Mouse (Mus musculus) natural killer cell, adult 2 months (primary cell): ENCODE results near the gene Rcn3.
"Not testable (repeated sequence)": the region's sequence is repeated elsewhere in the genome, so short reads cannot be mapped to it uniquely, and the experiment has no call there.

ENCODE experiments used
- DNase-seq, 2 experiments: peaks; one replicate each; pipeline ENCODE4 v3.0.0; 2022; ENCODE audit warnings: low spot score in 2 of 2

Gene Rcn3

DNA sequence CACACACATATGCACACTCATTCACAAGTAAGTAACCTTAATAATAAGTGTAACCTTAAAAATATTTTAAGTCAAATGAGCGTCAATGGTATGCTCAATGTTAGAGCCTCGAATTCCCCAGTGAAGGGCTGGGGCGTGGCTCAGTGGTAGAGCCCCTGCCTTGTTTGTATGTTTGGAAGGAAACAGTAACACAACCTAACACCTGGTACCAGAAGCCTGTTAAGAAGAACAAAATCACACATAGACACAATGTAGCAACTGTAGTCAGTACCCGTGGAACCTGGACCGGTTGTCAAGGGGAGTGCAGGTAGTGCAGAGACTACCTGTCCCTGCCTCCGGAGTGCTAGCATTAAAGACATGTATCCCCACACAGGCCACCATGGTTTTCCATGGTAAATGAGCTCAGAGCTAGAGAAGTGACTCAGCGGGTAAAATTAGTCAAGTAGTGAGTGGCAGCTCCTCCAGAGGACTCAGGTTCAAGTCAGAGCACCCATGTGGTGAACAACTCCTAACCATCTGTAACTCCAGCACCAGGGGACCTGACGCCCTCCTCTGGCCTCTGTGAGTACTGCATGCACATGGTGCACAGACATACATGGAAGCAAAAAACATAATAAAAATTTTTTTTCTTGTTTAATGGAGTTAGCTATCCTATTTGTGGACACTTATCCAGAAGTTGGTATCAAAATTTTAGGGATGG, 6.7 kb upstream of the Rcn3 start:
- DNase-seq, result no peak

DNA sequence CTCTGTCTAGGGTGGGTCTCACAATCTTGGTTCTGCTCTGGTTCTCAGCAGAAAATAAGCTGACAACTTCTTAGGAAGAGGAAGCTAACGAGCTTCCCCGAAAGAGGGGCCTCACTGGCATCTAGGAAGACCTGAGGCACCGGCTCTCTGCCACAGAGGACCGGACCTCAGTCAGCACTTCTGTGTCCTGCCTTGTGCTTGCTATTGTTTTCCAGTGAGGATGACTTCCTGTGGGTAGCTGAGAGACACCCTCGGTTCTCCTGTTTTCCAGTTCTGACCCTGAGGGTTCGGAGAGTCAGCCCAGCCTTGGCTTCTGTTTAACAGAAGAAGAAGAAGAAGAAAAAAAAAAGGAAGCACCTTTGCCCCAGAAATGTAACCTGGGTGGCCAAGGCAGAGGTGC, 5.5 kb upstream of the Rcn3 start:
- DNase-seq, result no peak

DNA sequence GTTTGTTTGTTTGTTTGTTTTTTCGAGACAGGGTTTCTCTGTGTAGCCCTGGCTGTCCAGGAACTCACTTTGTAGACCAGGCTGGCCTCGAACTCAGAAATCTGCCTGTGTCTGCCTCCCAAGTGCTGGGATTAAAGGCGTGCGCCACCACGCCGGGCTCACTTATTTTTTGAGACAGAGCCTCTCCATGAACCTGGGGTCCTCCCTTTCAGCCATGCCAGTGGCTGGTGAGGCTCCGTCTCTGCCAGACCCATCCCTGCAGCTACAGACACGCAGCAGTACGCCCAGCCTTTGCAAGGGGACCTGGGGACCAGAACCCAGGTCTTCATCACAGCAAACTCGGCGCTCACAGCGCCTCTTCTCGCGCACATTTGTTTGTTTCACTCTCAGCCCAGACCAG, 3.9 kb upstream of the Rcn3 start:
- DNase-seq, result not testable (repeated sequence)

DNA sequence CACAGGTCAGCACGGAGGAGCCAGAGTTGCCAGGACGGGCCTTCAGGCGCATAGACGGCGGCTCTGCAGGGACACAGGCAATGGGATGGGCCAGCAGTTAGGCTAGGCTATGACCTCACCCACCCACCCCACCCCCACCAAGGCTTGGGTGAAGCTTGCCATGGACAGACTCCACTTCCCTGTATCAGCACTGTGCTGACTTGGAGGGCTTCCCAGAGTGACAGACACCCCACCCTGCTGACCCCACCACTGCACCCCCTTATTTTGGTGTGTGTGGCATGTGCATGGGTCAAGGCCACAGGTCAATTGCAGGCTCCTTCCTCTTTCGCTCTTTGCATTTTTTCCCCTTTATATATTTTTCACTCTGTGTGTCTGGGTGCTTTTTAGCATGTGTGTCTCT, 3.3 kb upstream of the Rcn3 start:
- no peak for DNase-seq

DNA sequence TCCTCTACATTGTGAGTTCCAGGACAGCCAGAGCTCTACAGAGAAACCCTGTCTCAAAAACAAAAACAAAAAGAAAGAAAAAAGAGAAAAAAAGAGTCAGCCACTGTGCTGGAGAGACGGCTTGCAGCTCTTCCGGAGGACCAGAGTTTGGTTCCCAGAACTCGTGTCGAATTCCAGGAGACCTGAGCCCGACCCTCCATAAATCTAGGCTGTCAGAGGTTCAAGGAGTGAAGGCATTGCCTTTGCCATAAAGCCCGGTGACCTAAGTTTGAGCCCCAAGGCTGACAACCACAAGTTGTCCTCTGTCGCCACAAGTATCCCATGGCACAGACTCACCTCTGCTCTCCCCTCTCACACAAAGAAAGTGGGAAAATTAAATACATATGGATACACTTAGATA, 2.1 kb upstream of the Rcn3 start:
- no peak for DNase-seq

DNA sequence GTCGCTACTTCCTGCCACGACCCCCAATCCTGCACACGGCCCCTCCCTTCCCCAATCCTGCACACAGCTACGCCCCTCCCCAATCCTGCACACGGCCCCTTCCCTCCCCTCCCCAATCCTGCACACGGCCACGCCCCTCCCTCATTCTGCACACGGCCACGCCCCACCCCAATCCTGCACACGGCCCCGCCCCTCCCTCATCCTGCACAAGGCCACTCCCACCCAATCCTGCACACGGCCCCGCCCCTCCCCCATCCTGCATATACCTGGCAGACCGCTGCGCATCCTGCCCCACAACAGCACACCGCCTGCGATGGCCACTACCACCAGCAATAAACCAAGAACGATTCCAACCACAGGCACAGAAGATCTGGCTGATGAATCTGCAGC, 1.5 kb upstream of the Rcn3 start:
- no peak for DNase-seq

DNA sequence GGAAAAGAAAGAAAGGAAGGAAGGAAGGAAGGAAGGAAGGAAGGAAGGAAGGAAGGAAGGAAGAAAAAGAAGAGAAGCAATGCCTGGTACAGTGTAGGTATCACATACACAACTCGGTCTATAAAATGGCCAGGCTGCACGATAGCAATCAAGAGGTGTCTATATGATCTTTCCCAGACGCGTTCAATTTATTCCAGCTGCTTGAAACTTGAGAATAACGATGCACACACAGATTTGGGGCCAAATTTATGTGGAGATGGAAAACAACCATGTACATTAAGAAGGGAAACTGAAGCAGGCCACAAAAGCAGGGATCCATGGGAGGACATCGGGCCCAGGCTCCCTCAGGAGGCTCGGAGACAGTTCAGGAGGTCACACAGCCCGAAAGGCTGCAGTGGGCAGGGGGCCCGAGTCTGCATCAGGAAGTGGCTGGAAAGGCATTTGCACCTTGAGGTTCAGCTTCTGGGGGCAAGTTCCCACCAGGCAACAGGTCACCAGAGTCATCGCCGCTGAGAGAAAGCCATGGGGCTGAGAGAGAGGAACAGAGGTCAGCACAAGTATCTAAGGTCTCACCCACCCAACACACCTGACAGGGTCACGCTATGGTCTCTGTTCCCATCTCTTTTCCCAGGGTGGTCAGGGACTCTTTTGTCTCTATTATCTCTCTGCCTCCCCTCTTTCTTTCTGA, 951 bp upstream of the Rcn3 start:
- no peak for DNase-seq

DNA sequence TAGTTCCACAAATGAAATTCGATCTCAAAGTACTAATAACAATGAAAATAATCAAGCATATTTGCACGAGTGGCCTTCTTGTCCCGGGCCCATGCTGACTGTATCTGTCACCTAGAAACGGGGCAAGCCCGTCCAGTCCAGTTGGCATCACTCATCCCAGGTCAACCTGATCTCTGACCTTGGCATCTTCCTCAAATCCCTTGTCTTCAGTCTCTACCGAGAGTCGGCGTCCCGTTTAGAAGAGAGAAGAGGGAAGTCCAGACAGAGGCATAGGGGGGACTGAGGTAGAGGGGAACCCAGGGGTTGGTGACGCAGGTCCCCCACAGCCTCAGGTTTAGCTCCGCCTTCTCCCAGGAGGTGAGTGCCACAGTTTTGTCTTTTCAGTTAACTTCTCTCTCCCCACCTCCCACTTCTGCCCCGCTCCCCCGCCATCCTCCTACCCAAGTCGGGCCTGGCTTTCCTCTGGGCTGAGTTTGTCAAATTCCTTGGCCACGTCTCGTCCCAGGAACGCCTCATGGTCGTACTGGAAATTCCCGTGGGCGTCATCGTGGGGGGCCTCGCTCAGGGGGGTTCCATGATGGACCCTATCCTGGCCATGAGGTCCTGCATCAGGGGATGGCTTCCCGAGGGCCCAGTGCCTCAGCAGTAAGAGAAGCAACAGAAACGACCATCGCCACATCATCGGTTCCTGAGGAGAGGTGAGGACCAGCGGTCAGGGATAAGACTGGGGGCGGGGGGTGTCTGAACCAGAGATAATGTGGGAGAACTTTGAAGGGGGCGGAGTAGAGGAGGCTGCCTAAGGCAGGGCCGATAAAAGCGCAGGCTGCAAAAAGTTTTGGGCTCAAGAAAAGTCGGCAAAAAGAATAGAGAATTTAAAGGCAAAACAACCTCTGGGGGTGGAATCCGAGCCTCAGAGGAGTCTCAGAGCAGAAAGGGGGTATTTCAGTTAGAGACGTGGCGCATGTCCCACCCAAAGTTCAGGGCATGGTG, 725 bp downstream of the Rcn3 start:
- DNase-seq, result no peak

DNA sequence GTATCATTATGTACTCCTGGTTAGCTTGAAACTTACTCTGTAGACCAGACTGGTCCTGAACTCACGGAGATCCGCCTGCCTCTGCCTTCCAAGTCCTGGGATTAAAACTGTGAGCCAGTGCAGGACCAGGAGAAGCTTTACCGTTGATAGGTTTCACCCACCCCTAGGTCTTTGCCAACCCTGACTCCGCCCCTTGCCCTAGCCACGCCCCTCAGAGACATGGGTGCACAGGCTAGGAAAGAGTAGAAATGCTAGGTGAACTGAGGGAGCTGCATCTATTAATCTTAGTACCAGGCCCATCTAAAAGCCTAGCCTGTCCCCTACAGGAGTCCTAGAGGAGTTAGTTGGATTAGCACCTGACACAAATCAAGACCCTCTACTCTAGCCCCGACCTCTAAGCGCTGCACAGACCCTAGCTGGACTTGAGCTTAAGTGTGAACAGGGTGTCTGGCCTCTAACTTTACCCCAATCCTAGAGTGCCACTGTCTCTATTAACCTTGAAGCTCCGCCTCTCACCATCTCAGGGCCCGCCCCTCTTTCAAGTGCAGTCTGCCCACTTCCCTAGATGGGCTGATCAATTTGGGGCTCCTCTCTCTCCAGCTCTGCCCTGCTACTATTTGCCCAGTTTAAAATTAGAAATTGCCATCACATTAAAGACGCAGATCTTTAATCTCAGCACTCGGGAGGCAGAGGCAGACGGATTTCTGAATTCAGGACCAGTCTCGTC, 1.6 kb downstream of the Rcn3 start:
- no peak for DNase-seq

DNA sequence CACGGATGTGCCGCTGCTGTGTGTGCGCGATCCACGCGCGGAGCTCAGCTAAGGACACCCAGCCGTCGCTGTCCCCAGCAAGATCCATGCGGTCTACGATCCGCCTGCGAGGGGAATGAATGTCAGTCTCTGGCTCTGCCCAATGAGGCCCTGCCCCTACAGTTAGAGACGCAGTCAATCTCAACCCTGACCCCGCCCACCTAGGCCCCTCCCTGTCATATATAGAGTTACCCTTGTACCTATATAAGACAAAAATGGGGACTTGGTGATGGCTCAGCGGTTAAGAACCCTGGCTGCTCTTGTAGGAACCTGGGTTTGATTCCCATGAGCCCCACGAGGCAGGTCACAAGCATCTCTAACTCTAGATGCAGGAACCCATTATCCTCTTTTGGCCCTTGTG, 3.4 kb downstream of the Rcn3 start:
- DNase-seq, result no peak

DNA sequence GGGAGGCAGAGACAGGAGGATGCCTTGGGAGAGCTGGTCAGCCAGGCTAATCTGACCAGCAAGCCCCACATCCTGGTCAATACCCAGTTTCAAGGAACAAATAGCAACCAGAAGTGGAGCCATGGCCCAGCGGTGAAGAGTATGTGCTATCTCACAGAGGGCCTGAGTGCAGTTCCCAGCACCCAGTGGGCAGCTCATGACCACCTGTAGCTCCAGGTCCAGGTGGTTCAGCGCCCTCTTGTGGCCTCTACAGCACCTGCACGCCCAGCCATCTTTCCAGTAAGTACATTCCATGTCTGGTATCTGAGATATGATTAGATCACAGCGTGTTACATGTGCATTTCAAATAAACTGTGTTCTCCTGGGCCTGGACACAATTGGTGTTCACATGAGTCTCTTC, 5.9 kb downstream of the Rcn3 start:
- DNase-seq, result no peak

DNA sequence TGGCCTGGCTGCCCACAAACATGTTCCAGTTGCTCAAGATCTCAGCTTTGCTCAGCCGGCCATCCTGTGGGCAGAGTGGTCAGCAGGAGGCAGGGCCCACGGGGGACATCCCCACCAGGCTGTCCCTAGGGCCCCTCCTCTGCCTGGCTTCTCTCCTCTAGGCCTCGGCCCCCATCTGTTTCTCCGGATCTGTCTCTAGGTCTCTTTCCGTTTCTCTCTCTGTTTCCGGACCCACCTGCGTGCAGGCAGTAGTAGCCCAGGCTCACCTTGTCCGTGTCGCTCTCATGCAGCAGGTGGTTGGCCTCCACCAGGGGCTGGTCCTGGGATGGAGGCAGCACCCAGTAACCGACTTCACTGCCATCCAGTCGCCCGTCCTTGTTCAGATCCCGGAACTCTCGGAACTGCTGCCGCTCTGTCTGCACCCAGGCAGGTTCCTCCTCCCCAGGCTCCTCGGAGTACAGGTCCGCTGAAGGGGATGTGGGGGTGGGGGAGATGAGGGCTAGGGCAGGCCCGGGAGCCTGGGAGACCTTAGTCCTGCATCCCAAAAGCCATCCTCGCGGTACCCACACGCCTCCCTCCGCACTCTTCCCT, 8.6 kb downstream of the Rcn3 start:
- DNase-seq, result no peak

DNA sequence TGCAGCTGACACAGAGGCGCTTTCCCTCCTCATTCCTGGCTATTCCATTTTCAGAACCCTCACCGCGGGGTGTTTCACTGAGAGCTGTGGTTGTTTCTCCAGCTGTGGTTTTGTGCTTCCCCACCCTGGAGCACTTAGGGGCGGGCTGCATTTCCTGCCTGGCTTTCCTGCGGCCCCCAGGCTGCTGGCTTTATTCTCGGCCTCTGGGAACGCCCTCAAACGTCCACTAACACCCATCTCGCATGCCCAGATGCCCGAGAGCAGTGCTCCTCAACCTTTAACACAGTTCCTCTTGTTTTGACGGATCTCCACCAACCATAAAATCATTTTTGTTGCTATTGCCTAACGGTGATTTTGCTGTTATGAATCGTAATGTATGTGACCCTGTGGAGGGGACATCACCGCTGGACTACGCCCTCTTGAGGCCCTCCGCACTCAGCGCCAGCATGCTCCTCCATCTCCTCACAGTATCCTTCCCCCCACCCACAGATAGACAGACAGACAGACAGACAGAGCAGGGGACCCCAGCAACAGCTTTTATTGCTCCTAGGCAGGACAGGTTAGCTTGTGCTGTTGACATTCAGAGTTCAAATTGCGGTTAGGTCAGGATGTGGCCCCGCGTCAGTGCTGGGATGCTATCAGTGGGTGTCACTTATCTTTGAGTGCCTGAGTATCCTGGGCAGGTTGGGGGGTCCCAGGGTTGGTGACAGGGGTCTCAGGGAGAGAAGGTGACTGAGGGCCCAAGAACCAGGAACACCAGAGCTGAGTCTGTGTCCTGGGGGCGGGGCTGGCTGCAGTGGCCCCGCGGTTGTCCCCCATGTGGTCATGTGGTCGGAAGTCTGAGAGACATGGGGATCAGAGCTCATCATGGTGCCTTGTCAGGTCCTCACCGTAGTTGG, 9.4 kb downstream of the Rcn3 start:
- DNase-seq, result peak; percentile 81 to 88

DNA sequence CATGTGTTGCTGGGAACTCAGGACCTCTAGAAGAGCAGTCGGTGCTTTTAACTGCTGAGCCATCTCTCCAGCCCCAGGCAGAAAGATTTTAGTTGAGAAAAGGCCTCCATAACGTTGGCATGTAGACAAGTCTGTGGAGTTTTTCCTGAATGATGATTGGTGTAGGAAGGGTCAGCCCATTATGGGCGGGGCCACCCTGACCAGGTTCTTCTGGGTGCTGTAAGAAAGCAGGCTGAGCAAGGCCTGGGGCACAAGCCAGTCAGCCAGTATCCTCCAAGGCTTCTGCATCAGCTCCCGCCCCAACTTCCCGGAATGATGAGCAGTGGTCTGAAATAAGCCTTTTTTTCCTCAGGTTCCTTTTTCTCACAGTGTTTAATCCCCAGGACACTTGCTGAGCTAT, 11.0 kb downstream of the Rcn3 start:
- no peak for DNase-seq

DNA sequence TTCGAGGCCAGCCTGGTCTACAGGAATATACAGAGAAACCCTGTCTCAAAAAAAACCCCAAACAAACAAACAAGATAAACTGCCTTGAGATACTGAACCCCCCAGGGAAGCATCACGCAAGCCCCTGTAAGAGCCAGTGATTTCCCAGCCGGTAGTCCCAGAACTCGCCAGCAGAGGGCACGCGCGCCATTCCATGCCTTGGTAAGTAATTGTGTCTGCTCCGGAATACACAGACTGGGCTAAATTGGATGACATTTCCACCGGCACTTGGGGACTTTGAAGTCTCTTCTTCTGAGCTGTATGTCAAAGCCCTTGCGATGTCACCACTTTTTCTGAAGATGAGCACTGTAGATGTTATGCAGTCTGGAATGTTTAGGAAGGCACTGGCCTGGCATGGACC, 12.2 kb downstream of the Rcn3 start:
- DNase-seq, result peak; percentile 83 to 89

DNA sequence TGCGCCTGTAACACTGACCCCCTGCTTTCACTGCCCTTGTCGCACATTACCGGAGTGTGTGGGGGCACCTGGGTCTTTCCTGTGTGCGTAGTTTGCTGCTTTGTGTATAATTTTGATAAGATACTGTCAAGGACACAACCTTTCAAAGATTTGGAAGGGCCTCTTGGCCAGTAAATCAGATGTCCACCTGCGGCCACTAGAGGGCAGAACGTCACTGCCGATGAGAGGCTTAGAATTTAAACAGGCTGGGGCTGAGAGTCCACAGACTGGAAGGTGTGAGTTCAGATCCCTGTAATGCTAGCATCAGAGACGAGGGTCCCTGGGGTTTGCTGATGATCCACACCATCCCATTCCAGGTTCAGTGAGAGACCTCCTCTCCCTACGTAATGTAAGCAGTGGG, 13.5 kb downstream of the Rcn3 start:
- peak; percentile 69 to 79 for DNase-seq

DNA sequence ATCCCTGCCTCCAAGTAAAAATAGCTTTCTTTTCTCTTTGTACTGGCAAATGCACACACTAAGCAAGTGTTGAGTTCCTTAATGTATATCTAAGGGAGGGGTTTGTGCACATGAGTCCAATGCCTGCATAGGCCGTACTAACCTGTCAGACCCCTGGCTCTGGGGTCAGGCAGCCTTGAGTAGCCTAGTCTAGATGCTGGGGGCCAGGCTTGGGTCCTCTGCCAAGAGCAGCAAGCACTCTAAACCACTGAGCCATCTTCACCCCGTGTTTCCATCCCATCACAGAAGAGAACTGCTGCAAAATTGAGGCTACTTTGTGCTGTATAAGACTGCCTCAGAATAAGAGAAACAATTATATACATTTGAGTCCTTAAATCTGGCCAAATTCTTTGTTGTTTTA, 14.2 kb downstream of the Rcn3 start:
- no peak for DNase-seq

DNA sequence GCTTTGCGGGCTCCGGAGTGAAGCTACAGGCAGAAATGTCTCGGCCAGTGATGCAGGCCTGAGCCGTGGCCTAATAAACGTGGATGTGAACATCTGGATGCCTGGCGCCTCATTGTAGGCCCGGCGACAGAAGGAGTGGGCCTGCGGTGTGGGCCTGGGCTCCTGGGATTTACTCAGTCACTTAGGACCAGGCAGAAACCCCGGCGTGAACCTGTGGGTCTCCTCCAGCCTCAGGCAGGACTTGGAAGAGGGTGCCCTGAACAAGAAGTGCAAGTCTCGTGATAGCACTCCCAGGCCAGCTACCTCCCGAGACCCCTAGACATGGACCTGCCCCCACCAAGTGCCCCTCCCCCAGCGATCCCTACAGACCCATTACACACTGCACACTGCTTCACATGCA, 14.7 kb downstream of the Rcn3 start:
- DNase-seq, result no peak

DNA sequence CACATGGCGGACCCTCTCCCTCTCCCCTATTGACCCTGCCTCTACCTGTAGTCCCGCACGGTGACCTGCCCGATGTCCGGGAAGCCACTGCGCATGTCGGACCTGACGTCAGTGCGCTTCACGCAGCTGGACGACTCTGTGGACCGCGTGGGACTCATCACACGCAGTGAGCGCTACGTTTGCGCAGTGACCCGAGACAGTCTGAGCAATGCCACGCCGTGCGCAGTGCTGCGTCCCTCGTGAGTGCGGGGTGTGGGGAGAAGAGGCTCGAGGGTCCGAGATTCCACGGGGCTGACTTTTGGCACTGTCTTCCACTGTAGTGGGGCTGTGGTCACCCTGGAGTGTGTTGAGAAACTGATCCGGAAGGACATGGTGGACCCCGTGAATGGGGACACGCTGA, 15.5 kb downstream of the Rcn3 start:
- DNase-seq, result no peak

DNA sequence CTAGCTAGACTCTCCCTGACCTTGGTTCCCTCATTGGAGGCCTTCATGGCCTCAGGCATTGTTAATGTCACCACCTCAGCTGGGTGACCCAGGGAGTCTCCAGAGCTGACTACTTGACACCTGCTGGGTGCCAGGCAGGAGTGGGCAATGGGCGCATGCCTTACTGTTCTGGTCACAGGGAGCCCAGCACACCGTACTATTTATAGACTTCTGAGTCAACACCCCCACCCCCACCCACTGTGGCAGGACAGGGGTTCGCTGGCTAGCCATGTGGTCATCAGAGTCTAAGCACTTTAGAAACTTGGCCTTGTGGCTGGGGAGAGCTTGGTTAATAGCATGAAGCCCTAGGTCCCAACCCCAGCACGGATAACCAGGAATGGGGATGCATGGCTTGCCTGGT, 16.6 kb downstream of the Rcn3 start:
- peak in 1 of 2 experiments; percentile 26 for DNase-seq
